Mouse (Mus musculus) layer of hippocampus, postnatal 10 days (tissue): ENCODE results near the gene Tmem189. TPM values are rescaled to one million over a fixed set of nuclear protein-coding genes. Genes with fewer than 3 reads are reported as not detected.

Source experiments
- DNase-seq, 2 experiments: peaks; one replicate each; pipeline ENCODE4 v3.0.0; 2021; ENCODE audit warnings: low spot score in 2 of 2
- long read RNA-seq: library from polyadenylated mRNA; stranded (forward); transcript quantifications from one replicate; pipeline ENCODE4 v2.0.0, GENCODE M21; 2023
- total RNA-seq, 2 experiments: library from RNA; stranded (reverse); gene quantifications; 2 replicates each; pipeline ENCODE4 v1.2.3; 2021

Tmem189 gene
- 10 to 100 TPM; 55.6 to 55.9 TPM for total RNA-seq
- long read RNA-seq, transcript Tmem189-201 (6 exons, 2,329 nt): major isoform, 85 of 101 reads
- long read RNA-seq, partial matches to known transcripts: 7 of 101 reads
- long read RNA-seq, other reads (novel, unspliced or antisense): 7 of 101 reads

DNA sequence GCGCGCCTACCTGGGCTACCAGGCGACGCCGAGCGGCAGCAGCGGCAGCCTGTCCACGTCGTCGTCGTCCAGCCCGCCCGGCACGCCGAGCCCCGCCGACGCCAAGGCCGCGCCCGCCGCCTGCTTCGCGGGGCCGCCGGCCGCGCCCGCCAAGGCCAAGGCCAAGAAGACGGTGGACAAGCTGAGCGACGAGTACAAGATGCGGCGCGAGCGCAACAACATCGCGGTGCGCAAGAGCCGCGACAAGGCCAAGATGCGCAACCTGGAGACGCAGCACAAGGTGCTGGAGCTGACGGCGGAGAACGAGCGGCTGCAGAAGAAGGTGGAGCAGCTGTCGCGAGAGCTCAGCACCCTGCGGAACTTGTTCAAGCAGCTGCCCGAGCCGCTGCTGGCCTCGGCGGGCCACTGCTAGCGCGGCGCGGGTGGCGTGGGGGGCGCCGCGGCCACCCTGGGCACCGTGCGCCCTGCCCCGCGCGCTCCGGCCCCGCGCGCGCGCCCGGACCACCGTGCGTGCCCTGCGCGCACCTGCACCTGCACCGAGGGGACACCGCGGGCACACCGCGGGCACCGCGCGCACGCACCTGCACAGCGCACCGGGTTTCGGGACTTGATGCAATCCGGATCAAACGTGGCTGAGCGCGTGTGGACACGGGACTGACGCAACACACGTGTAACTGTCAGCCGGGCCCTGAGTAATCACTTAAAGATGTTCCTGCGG lies at the start of gene Tmem189:
Gene Tmem189 (minus strand): TSS at position 322 of the 718 bp plus-strand sequence.
- DNase-seq: peak; percentile 49 to 51

DNA sequence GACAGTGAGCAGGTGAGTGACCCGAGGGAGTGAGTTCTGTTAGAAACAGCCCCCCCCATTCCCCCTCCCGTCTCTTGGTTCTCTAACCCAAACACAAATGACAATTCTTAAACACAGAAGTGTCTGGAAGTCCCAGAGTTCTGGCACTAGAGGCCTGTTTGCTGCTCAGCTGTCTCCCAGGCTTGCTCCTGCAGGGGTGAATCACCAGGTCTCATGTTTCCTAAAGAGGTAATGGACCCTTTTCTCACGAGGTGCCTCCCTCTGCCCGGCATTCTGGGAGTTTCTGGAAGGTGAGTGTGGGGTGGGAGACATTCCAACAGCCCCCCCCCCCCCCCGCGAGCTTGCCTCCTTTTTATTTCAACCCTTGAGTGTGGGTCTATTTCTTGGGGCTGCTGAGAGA lies 49.4 kb upstream of the Tmem189 start:
- no peak for DNase-seq

DNA sequence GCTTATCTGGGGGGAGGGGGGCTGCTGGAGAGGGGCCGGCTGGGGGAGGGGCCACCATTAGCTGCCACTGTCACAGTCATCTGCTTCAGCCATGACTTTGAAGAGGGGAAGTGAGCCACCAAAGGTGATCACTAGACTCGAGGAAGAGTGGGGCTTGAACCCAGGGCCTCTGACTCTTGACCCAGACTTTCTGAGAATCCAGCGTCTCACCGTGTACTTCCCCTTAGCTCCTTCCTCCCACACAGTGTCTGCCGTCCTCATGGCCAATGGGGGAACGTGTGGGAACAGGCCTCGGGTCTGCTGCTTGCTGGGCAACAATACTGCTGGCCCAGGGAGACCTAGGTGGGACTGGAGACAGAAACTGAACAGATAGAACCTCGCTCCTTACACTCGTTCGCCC lies 45.2 kb upstream of the Tmem189 start:
- no peak for DNase-seq

DNA sequence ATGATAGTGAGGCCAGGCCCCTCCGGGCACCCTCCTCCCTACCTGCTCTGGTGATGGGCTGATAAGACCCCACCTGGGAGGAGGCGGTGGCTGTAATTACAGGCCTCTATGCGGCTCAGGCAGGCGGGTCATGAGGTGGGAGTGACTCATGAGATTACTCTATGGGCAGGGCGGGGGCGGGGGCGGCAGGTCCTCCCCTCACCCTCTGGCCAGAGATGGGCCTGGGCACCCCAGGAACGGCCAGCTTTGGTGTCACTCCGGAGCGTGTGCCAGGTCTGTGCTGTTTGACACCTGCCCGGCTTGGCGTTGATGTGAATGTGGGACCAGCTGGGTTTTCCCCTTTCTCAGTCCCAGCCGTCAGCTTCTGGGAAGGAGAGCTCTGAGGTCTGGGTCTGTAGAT lies 41.5 kb upstream of the Tmem189 start:
- DNase-seq: no peak

DNA sequence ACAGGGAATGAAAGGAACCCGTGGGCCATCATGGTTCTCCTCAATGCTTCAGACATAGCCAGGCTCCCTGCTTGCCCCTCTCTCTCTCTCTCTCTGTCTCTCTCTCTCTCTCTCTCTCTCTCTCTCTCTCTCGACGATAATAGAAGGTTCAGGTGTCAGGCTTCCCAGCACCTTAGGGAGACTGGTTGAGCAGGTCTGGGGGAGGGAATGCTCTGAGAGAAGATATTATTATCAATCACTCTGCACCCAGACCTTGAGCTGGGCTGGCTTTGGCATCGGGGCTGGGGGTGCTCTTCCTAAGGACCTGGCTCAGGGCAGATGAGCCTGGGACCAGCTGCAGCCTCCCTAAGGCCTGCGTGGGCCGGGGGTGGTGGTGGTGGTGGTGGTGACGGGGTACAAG lies 40.4 kb upstream of the Tmem189 start:
- no peak for DNase-seq

DNA sequence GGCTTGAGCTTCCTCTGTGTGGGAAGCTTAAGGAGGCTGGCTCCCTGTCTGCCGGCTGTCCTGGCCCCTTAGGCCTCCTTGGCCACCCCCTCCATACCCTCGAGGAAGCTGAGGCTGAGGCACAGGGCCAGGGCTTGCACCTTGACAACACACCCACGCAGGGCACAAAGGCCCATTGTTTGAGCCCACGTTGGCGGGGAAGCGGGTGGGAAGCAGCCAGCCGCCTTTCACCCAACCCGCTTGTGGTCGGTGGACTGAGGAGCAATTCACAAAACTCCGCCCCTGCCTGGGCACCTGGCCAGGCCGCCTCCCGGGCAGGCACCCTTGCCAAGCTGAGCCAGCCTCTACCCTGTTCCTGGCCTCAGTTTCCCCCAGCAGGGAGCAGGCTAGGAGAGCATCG lies 37.5 kb upstream of the Tmem189 start:
- DNase-seq: peak; percentile 72 to 80

DNA sequence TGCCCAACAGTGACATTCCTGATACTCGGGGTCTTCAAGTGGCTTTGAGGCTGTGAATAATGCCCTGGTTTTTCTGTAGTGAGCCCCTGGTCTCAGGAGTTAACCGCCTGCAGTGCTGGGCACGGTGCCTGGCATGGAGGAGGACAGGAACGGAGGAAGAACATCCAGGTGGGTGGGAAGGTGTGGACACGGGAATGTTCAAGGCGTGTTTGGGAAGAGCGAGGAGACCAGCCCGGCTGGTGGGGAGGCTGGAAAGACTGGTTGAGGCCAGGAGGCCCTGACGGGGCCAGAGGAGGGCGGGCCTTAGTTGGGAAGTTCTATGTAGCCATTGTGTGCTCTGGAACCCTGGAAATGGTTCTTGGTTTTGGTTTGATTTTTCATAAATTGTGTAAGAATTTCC lies 36.3 kb upstream of the Tmem189 start:
- DNase-seq: no peak

DNA sequence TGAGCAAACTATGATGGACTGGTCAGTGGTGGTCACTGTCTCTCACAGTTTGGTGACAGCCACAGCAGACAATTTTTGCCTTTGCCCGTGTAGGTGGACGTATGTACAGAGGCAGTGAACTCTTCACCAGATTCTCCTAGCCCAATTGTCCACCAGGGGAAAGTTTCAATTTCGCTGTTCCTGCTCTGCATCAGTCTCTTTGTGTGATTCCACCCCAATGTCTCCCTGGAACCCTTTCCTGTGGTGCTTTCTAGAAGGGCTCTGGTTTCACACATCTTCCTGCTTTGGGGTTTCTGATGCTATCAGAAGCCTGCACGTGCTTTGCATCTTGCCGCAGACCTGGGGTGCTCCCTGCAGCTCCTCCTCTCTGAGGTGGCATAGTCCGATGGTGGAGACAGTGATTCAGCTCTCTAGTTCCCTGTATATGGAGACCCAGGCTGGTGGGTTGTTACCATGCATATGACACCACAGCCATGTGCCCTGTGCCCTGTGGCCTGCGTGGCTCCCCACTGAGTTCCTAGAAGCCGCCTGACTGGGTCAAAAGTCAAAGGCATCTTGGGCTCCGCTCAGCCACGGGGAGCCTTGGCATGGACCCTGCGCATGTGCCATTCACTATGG lies 34.1 kb upstream of the Tmem189 start:
- no peak for DNase-seq

DNA sequence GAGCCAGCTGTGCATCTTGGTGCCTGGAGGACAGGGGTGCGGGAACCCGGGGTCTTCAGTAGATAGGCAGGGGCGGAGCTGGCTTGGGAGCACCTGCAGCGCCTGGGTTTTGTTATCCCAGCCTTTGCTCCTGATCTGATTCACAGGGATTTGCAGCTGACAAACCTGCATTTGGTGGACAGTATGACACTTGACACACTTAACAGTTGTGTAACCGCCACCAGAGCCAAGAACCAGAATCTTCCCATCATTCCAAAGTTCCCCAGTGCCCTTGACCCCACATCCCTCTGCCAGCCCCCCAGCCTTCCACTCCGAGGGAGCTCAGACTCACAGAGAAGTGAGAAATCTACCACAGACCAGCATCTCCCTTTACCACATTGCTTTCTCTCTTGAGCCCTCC lies 32.9 kb upstream of the Tmem189 start:
- DNase-seq: no peak

DNA sequence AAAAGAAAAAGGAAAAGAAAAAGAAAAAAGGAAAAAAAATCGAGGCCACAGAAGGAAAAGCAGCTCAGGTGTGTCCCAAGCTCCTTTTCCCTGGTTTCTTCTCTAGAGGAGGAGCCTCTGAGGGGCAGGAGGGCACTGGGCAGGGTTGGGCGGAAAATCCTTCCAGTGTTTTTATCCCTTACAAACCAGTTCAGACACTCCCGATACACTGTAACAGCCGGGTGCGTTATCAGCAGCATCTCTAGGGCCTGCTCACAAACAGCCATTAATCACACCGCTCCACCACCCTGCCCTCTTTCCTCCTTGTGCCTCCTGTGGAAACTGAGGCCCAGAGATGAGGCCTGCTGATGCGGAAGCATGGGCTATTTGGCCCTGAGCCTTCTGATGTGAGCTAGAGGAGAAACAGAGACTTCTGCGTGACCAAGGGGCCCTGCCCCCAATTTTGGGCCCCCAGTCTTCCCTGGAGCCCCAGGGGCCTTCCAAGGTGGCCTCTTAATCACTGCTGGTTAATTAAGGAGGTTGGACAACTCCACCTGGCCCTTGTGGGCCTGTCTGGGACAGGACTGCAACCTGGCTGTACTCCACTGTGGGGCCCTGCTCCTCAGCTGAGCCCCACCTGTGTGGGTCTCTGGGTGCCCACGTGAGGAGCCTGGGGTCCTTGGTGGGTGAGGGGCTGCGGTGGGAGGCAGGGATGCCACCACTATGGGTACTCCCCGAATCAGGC lies 31.7 kb upstream of the Tmem189 start:
- DNase-seq: no peak

DNA sequence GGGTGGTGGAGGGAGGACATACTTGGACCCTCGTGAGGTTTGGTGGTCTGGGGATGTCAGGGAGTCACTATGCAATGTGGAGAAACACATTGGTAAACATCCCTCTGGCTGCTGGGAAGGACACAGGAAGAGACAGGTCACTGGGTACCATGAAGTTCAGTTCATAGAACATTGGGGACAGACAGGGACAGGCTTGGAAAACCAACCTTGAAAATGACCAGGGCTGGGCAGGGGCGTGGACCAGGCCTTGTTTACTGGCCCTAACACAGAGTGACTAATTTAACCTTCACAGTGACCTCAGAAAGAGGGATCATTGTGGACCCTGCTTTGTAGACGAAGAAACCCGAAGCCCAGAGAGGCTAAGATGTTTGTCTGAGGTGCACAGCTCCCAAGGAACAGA lies 29.9 kb upstream of the Tmem189 start:
- DNase-seq: no peak

DNA sequence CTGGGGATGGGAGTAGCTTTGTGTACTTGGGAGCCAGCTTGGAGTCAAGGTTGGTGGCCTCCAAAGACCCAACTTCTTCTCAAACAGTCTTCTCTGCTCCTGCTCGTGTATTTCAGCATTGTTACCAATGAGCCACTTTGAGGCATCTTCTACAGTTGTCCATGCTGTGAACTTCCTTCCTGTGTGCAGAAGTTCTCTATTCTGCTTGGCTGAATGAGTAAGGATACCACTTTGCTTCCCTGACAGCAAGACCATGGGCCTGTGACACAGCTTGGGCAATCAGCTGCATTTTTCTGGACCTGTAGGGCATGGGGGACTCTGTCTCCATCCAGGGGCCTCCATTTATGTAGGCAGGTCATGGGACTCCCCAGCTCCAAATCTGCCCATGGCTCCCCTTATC lies 27.6 kb upstream of the Tmem189 start:
- no peak for DNase-seq

DNA sequence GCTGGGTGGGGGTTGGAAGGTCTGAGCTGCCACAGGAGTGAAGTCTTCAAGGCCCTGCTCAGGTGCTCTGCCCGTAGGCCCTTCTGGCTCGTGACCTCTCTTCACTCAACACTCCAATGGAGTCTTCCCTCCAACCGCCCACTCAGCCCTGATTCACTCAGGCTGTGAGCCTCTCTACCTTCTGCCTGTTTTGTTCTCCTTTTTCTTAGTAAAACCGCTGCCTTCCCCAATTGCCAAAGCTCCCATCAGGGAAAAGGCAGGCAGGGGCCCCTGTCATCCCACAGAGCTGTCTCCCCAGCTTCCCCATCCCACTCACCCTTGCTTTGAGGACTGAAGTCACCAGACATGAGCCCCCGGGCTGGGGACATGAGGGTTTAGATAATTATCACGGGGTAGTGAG lies 25.4 kb upstream of the Tmem189 start:
- no peak for DNase-seq

DNA sequence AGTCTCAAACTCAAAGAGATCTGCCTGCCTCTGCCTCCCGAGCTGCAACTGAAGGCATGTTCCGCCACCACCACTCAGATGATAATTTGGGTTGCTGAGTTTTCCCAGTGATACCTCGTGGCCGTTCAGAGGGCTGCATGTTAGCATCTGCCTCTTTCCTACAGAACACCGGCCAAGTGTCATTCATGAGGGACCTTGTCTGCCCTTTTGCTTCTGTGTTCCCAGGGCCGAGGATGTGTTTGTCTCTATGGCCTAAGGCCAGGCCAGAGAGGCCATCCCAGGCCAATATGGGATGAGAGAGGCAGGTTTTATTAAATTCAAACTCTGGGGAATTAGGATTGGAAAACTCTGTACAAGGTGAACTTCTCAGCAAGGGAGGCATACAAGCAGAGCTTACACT lies 24.7 kb upstream of the Tmem189 start:
- DNase-seq: no peak

DNA sequence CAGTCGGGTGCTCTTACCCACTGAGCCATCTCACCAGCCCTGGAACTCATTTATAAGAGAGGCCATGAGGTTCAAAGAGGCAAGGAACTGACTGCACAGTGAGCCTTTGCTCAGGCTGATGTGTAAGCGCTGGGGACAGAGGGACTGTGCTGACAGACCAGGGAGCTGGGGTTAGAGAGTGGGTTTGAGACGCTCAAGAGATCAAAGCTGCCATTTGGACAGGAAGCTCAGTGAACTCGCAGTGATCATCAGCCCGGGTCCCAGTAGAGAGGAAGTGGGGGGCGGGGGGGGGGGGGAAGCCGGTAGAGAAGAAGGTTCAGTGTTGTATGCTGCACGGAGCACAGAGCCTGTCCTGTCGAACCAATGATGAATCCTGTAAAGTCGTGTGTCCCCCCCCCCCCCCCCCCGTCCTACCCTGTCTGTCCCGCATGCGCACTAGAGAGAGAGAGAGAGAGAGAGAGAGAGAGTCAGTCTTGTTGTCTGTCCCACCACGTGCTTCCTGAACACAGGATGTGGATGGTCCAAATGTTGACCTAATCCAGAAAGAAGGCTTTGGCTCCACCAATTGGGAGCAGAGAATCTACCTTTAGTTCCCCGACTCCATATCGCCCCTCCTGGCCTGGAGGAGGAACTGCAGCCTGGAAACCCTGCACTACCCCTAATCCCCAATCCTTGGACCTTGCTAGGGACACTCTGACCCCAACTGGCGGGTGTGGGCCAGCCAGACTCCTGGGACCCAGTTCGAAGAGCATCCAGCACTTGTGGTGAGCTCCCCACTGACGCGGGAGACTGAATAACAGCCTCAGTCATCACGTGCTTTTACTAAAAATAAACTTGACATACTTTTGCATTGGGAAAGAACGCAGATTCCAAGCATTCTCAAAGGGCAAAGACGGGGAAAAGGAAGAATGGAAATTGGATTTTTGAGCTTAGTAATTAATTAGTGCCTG lies 23.5 kb upstream of the Tmem189 start:
- no peak for DNase-seq

DNA sequence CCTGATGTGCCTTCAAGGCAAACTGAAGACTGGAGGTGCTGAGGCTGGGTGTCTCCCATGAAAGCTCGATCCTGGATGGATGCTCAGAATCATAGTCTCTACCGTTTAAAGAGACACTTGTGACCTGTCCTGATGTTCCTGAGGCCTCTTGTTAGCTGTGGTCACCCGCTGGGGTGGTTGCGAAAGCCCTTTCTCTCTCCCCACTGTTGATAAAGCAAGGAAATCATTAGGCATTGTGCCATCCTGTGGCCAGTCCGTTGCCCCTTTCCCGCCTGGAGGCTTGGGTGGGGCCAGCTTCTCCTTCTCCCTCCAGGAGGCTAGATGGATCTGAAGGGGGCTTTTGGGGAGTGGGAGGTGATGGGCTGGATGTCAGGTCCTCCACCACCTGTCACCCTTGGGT lies 21.0 kb upstream of the Tmem189 start:
- no peak for DNase-seq

DNA sequence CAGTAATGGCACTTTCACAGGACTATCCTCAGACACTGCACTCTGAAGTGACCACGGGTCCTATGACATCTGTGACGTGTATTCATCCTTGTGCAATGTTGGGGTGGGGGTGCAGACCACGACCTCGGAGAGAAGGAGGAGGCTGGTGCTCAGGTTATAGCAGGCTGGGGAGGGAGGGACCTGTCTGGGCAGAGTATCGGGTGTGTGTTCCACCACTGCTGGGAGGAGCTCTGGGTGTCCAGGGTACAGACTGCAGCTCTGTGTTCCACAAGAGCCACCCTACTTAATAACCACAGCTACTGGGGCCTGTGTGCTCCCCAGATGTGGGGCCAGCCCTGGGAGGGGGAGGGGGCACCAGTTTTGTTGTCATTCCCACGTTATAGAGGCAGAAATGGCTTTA lies 20.3 kb upstream of the Tmem189 start:
- DNase-seq: no peak

DNA sequence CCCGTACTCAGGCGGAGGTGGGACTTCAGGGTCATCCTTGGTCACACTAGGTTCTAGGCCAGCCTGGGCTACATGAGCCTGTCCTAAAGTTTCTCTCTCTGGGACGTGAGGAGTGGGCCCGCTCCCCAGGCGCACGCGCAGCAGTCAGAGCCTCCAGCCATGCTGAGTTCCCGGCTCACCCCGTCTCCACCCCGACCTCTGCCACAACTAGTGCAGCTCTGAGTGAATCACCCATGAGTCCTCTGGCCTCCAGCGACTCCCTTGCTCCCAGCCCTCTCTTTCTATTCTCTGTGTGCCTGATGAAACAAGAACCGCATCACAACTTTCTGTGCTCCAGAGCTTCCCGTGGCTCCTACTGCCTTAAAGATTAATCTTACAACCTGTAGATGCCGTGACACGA lies 18.8 kb upstream of the Tmem189 start:
- no peak for DNase-seq

DNA sequence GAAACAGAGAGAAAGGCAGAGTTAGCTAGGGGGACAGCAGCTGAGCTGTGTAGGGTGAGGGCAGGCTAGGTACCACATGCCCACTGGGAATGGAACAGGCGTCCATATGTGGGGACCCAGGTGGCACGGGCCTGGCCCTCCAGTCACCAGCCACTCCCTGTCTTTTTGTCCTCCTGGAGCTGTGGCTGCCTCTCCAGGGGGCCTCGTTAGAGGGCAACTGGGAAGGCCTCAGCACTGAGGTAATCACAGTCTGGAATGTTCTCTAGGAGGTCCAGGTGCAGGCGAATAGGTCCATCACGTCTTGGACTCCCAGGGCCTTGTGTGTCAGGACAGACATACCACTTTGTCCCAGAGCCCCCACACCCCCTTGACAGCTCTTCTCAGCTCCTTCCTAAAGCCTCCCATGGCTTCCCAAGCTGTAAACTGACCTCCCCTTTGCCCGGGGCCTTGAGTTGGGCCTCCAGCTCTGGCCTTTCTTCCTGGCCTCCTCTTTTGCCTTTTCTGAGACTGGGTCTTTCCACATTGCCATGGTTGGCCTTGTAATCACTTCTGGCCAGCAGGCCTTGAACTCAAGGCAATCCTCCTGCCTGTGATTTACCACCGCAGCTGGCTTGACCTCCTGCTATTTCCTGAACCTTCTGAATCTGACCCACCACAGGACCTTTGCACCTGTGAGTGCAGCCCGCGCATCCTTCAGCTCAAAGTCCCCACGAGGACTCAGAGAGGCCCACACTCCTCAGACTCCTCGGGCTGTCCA lies 16.7 kb upstream of the Tmem189 start:
- DNase-seq: no peak

DNA sequence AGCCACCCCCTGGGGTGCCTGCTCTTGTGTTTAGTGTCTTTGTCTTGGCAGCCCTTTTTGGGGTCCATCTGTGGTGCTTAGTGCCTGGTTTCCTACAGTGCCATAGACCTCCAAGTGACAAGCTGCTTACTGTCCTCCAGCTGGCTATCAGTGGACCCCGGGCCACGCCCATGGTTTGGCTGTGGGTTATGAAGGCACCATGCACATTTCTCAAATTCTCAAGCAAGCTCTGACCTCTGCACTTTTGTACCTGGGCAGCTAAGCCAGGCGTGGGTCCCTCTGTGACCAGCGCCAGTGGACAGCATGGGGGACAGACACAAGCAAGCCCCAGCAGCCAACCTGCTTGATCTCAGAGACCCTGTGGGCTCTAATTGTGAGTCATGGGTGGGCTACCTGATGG lies 14.8 kb upstream of the Tmem189 start:
- no peak for DNase-seq
